Mouse (Mus musculus) ES-Bruce4 (cell line): Measurements from ENCODE around the gene Tnfrsf1a. TPM values are rescaled to one million over a fixed set of nuclear protein-coding genes. Genes with fewer than 3 reads are reported as not detected.

ENCODE experiments used
- H3K27ac ChIP-seq: 2 replicates; pipeline ENCODE4 v1.5.1; 2012; ENCODE audit warnings: low read length, inconsistent platforms; ENCODE audit not compliant: insufficient read depth
- H3K27me3 ChIP-seq: 2 replicates; pipeline ENCODE4 v1.6.1; 2012; ENCODE audit warnings: mild to moderate bottlenecking, low read length, inconsistent platforms; ENCODE audit not compliant: control insufficient read depth, poor library complexity, insufficient read depth, severe bottlenecking
- H3K36me3 ChIP-seq: 2 replicates; pipeline ENCODE4 v1.6.1; 2012; ENCODE audit warnings: inconsistent platforms, mild to moderate bottlenecking, low read length, moderate library complexity; ENCODE audit not compliant: control insufficient read depth, poor library complexity, insufficient read depth, severe bottlenecking
- H3K4me1 ChIP-seq: one replicate; pipeline ENCODE4 v1.8.1; 2011; ENCODE audit warnings: low read length; ENCODE audit not compliant: control insufficient read depth, insufficient read depth
- H3K4me3 ChIP-seq: 2 replicates; pipeline ENCODE4 v1.5.1; 2011; ENCODE audit warnings: low read depth, mild to moderate bottlenecking, low read length
- H3K9ac ChIP-seq: 2 replicates; pipeline ENCODE4 v1.6.1; 2012; ENCODE audit warnings: low read depth, mild to moderate bottlenecking, inconsistent platforms; ENCODE audit not compliant: poor library complexity, severe bottlenecking
- H3K9me3 ChIP-seq: replicated peaks from 2 replicates; pipeline ENCODE4 v1.6.1; 2012; ENCODE audit warnings: mild to moderate bottlenecking, low read length, inconsistent platforms; ENCODE audit not compliant: control insufficient read depth, poor library complexity, insufficient read depth, severe bottlenecking
- CTCF ChIP-seq: IDR thresholded peaks from one replicate; pipeline ENCODE4 v1.8.1; 2011; ENCODE audit warnings: low read depth, low read length
- EP300 ChIP-seq: IDR thresholded peaks from 2 replicates; pipeline ENCODE4 v1.6.1; 2011; ENCODE audit warnings: low read depth, low read length; ENCODE audit not compliant: insufficient read depth
- POLR2A ChIP-seq: IDR thresholded peaks from one replicate; pipeline ENCODE4 v1.8.1; 2011; ENCODE audit warnings: low read length; ENCODE audit not compliant: insufficient read depth
- polyA plus RNA-seq: library from polyadenylated mRNA; stranded (reverse); fragments of >200 nt; gene quantifications from 2 replicates; pipeline ENCODE4 v1.2.4, GENCODE M21; 2011; ENCODE audit warnings: low read depth; ENCODE audit not compliant: missing spikeins, insufficient read depth, insufficient read length

Tnfrsf1a gene
- polyA plus RNA-seq, 1 experiment, result 13.1 TPM

GRCm38 (mm10) chr6:125382024-125382423 lies 32.9 kb downstream of the Tnfrsf1a start:
- Histone ChIP-seq H3K36me3 (no peaks in the 10 kb centered on the region), H3K9ac (no peak overlapping the region), H3K9me3 (no peaks in the 10 kb centered on the region), H3K4me3 (no peak overlapping the region), H3K27ac (no peak overlapping the region), H3K27me3 (no peaks in the 10 kb centered on the region), H3K4me1 (peaks cover 3% of the 10 kb centered on the region)
- TF ChIP-seq EP300 (no peak), CTCF (no peak), POLR2A (no peak)

- Histone ChIP-seq H3K27me3 (no peaks in the 10 kb centered on the region), H3K9ac (no peak overlapping the region), H3K27ac (no peak overlapping the region), H3K4me1 (no peaks in the 10 kb centered on the region), H3K36me3 (no peaks in the 10 kb centered on the region), H3K4me3 (no peak overlapping the region), H3K9me3 (no peaks in the 10 kb centered on the region)
- TF ChIP-seq CTCF (no peak), EP300 (no peak), POLR2A (no peak)
Measured at GRCm38 (mm10) chr6:125385066-125385974, 36.2 kb downstream of the Tnfrsf1a start.

- TF ChIP-seq POLR2A (no peak), EP300 (no peak), CTCF (no peak)
- no peaks in the 10 kb centered on the region for H3K36me3 ChIP-seq
- H3K4me1 ChIP-seq, result no peaks in the 10 kb centered on the region
- H3K4me3 ChIP-seq, result no peak overlapping the region
- H3K9ac ChIP-seq, result no peak overlapping the region
- no peak overlapping the region for H3K27ac ChIP-seq
- H3K9me3 ChIP-seq, result no peaks in the 10 kb centered on the region
- H3K27me3 ChIP-seq, result no peaks in the 10 kb centered on the region
Measured at GRCm38 (mm10) chr6:125386080-125386479, 36.9 kb downstream of the Tnfrsf1a start.

- no peak overlapping the region for H3K9ac ChIP-seq
- no peaks in the 10 kb centered on the region for H3K9me3 ChIP-seq
- no peak overlapping the region for H3K27ac ChIP-seq
- H3K4me1 ChIP-seq, result no peaks in the 10 kb centered on the region
- no peaks in the 10 kb centered on the region for H3K27me3 ChIP-seq
- no peaks in the 10 kb centered on the region for H3K36me3 ChIP-seq
- TF ChIP-seq CTCF, result no peak
- H3K4me3 ChIP-seq, result no peak overlapping the region
Measured at GRCm38 (mm10) chr6:125389853-125390252, 40.7 kb downstream of the Tnfrsf1a start.

- H3K27me3 ChIP-seq, result no peaks in the 10 kb centered on the region
- H3K4me1 ChIP-seq, result peaks cover 1% of the 10 kb centered on the region
- H3K27ac ChIP-seq, result peak overlapping the region; percentile 30; the same call in 1 of the 2 replicates
- H3K4me3 ChIP-seq, result no peak overlapping the region
- H3K9ac ChIP-seq, result no peak overlapping the region; the same call in 1 of the 2 replicates
- TF ChIP-seq POLR2A (no peak), CTCF (peak; percentile 29)
- no peaks in the 10 kb centered on the region for H3K9me3 ChIP-seq
- H3K36me3 ChIP-seq, result no peaks in the 10 kb centered on the region
Measured at GRCm38 (mm10) chr6:125405461-125406382, 56.6 kb downstream of the Tnfrsf1a start.
